Mouse (Mus musculus) adrenal gland, adult 8-10 months (tissue): ENCODE measurements around the gene Sh3yl1. TPM values are rescaled to one million over a fixed set of nuclear protein-coding genes. Genes with fewer than 3 reads are reported as not detected.
A peak's percentile ranks its signal among the peaks of the same experiment; 100 is the strongest.

Experiments used
- DNase-seq: peaks from one replicate; pipeline ENCODE4 v3.0.0; 2022
- total RNA-seq, 4 experiments: library from RNA; stranded (reverse); gene quantifications; 2 replicates each; pipeline ENCODE4 v1.2.4; 2022

Gene Sh3yl1
- 1 to 10 TPM; 3.1 to 4.1 (median 3.8) TPM for total RNA-seq

GRCm38 (mm10) chr12:30911261-30912047 lies at the start of gene Sh3yl1, which contains the start of gene Acp1:
TSS of gene Sh3yl1 (plus strand) at chr12:30911668.
TSS of gene Acp1 (minus strand) at chr12:30911589.
- DNase-seq: peak; percentile 93

GRCm38 (mm10) chr12:30864347-30864746 lies 47.1 kb upstream of the Sh3yl1 start:
- DNase-seq: no peak

GRCm38 (mm10) chr12:30865781-30866180 lies 45.7 kb upstream of the Sh3yl1 start:
- DNase-seq: no peak

GRCm38 (mm10) chr12:30879447-30879846 lies 32.0 kb upstream of the Sh3yl1 start:
- DNase-seq: no peak

- DNase-seq: no peak
Observed at GRCm38 (mm10) chr12:30883592-30883985, 27.9 kb upstream of the Sh3yl1 start.

GRCm38 (mm10) chr12:30883986-30884621 lies 27.4 kb upstream of the Sh3yl1 start, which contains the start of gene Alkal2:
TSS of gene Alkal2 (plus strand) at chr12:30884322.
- no peak for DNase-seq

- DNase-seq: no peak
Observed at GRCm38 (mm10) chr12:30884622-30885230, 26.7 kb upstream of the Sh3yl1 start.

GRCm38 (mm10) chr12:30885891-30886290 lies 25.6 kb upstream of the Sh3yl1 start:
- no peak for DNase-seq

- DNase-seq: no peak
Observed at GRCm38 (mm10) chr12:30888003-30888402, 23.5 kb upstream of the Sh3yl1 start.

GRCm38 (mm10) chr12:30890067-30890466 lies 21.4 kb upstream of the Sh3yl1 start:
- DNase-seq: no peak

GRCm38 (mm10) chr12:30891438-30891837 lies 20.0 kb upstream of the Sh3yl1 start:
- no peak for DNase-seq

GRCm38 (mm10) chr12:30897039-30897438 lies 14.4 kb upstream of the Sh3yl1 start:
- no peak for DNase-seq

GRCm38 (mm10) chr12:30908658-30909057 lies 2.8 kb upstream of the Sh3yl1 start:
- no peak for DNase-seq

- DNase-seq: no peak
Observed at GRCm38 (mm10) chr12:30909881-30910280, 1.6 kb upstream of the Sh3yl1 start.

GRCm38 (mm10) chr12:30910860-30911259 lies 608 bp upstream of the Sh3yl1 start:
- DNase-seq: no peak

GRCm38 (mm10) chr12:30912048-30912381 lies 547 bp downstream of the Sh3yl1 start:
- DNase-seq: peak; percentile 28

- DNase-seq: no peak
Observed at GRCm38 (mm10) chr12:30912840-30913239, 1.4 kb downstream of the Sh3yl1 start.

- DNase-seq: no peak
Observed at GRCm38 (mm10) chr12:30922401-30922800, 10.9 kb downstream of the Sh3yl1 start.

- DNase-seq: no peak
Observed at GRCm38 (mm10) chr12:30928182-30928581, 16.7 kb downstream of the Sh3yl1 start.

- DNase-seq: no peak
Observed at GRCm38 (mm10) chr12:30933299-30933698, 21.8 kb downstream of the Sh3yl1 start.

- DNase-seq: no peak
Observed at GRCm38 (mm10) chr12:30936899-30937298, 25.4 kb downstream of the Sh3yl1 start.

- no peak for DNase-seq
Observed at GRCm38 (mm10) chr12:30943057-30943986, 31.9 kb downstream of the Sh3yl1 start.
